Mouse (Mus musculus): ENCODE results near the gene Csta1. TPM values are rescaled to one million over a fixed set of nuclear protein-coding genes. Genes with fewer than 3 reads are reported as not detected.
"Not testable (repeated sequence)": the region's sequence is repeated elsewhere in the genome, so short reads cannot be mapped to it uniquely, and the experiment has no call there.

Csta1 gene
- 0.19 TPM in 1 of 2 replicates, not detected in the other for polyA plus RNA-seq (2014; fragmentation: Nextera tagmentation; extraction: Ambion mirVana)

DNA sequence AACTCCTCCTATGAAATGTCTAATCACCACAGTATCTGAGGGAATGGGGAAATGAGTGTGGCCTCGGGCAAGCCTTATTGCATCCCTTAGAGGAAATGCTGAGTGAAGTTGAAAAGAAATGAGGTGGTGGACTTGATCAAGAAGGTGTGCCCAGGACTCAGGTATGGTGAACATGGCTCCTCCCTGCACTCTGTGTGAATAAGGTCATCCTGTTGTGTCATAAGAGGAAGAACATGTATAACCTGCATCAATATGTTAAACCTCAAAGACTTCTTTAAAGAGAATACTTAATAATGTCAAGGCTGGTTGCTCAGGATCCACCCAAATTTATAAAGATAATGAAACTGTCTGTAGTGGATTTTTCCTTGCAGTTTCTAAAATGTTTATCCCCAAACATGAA is at the start of gene Csta1:
Gene Csta1, minus strand, starts transcription at position 101 of the 400 bp plus-strand sequence.
- no peak for ATAC-seq (ENCODE audit: low read depth)
- H3K9ac ChIP-seq (replicated peaks; ENCODE audit: low read depth, low read length) = no peak within 1 kb of the TSS
- no peaks in the 10 kb centered on the region for H3K36me3 ChIP-seq (ENCODE audit: control insufficient read depth, insufficient read depth, low read length)
- H3K27ac ChIP-seq (ENCODE audit: low read depth, low read length) = no peak within 1 kb of the TSS
- H3K9me3 ChIP-seq (ENCODE audit: control insufficient read depth, low read length) = no peaks in the 10 kb centered on the region
- H3K4me1 ChIP-seq (ENCODE audit: control insufficient read depth, insufficient read depth, low read length) = no peaks in the 10 kb centered on the region
- WGBS = 78% methylated on average over 1 of the region's 1 CpGs
- no peak within 1 kb of the TSS for H3K4me3 ChIP-seq (ENCODE audit: low read depth, low read length)
- no peaks in the 10 kb centered on the region for H3K27me3 ChIP-seq (ENCODE audit: control insufficient read depth, insufficient read depth, low read length)
- no peak within 1 kb of the TSS for H3K4me2 ChIP-seq (ENCODE audit: low read depth, low read length)

DNA sequence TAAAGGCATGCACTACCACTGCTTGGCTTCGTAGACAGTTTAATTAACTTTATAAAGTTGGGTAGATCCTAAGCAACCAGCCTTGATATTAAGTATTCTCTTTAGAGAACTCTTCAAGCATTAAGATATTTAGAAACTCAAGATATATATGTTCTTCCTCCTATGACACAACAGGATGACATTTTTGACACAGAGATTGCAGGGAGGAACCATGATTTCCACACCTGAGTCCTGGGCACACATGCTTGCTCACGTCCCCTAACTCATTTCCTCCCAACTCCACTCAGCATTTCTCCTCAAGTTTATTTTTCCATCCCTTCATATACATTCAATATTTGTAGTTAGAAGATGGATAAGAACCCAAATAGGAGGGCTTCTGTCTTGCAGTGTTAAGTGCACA is 48.9 kb upstream of the Csta1 start:
- no peaks in the 10 kb centered on the region for H3K9me3 ChIP-seq (ENCODE audit: control insufficient read depth, low read length)
- no peak overlapping the region for H3K27ac ChIP-seq (ENCODE audit: low read depth, low read length)
- no peaks in the 10 kb centered on the region for H3K36me3 ChIP-seq (ENCODE audit: control insufficient read depth, insufficient read depth, low read length)
- no peak overlapping the region for H3K4me3 ChIP-seq (ENCODE audit: low read depth, low read length)
- H3K4me1 ChIP-seq (ENCODE audit: control insufficient read depth, insufficient read depth, low read length) = no peaks in the 10 kb centered on the region
- H3K27me3 ChIP-seq (ENCODE audit: control insufficient read depth, insufficient read depth, low read length) = no peaks in the 10 kb centered on the region
- no peak overlapping the region for H3K4me2 ChIP-seq (ENCODE audit: low read depth, low read length)
- H3K9ac ChIP-seq (replicated peaks; ENCODE audit: low read depth, low read length) = no peak overlapping the region
- WGBS = 92% methylated on average over 2 of the region's 2 CpGs
- no peak for ATAC-seq (ENCODE audit: low read depth)

DNA sequence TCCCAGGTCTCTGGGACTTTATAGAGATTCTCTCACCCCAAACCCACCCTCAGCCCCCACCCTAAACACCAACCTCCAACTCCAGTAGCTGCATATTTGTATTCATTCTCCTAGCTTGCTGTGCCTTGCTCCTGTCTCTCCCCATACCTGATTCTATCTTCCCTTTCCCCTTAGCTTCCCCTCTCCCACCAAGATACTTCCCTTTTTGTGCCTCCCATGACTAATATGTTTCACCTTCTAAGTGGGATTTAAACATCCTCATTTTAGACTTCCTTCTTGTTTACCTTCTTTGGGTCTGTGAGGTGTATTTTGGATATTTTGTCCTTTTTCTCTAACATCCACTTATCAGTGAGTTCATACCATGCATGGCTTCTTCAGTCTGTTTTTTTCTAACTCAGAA is 45.1 kb upstream of the Csta1 start:
- Histone ChIP-seq H3K9me3 (ENCODE audit: control insufficient read depth, low read length) (no peaks in the 10 kb centered on the region), H3K36me3 (ENCODE audit: control insufficient read depth, insufficient read depth, low read length) (no peaks in the 10 kb centered on the region), H3K4me2 (ENCODE audit: low read depth, low read length) (no peak overlapping the region), H3K27me3 (ENCODE audit: control insufficient read depth, insufficient read depth, low read length) (no peaks in the 10 kb centered on the region), H3K4me3 (ENCODE audit: low read depth, low read length) (no peak overlapping the region), H3K27ac (ENCODE audit: low read depth, low read length) (no peak overlapping the region), H3K4me1 (ENCODE audit: control insufficient read depth, insufficient read depth, low read length) (no peaks in the 10 kb centered on the region), H3K9ac (replicated peaks; ENCODE audit: low read depth, low read length) (no peak overlapping the region)
- no peak for ATAC-seq (ENCODE audit: low read depth)

DNA sequence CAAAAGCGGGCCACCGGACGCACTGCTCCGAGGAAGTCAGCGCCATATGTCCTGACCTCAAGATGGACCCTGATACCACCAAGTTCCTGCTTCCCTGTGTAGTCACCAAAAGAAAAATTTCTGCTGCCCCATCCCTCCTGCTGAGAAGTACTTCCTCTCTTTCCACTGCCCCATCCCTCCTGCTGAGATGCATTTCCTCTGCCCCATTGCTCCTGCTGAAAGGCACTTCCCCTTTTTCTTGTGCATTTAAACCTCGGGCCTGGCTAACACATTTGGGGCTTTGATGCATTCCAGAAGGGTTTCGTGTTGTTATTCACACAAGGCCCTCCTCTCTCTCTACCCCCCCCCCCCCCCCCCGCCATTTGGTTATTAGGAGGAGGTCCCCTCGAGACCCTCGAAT is 36.8 kb upstream of the Csta1 start:
- WGBS = 84% methylated on average over 9 of the region's 10 CpGs

DNA sequence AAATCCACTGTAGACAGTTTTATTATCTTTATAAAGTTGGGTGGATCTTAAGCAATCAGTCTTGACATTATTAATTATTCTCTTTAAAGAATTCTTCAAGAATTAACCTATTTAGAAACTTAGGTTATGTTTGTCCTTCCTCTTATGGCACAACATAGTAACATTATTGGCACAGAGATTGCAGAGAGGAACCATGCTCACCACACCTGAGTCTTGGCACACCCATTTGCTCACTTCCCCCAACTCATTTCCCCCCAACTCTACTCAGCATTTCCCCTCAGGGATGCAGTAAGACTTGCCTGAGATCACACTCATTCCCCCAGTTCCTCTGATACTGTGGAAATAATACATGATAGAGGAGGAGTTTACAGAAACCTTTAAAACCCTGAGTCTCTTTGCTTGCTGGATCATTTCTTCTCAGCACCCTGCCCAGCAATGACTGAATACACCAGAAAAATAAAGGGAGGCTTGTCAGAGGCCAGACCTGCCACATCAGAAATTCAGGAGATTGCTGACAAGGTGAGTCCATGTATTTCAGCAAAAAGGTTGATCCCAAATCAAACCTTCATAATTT is 25.4 kb upstream of the Csta1 start, which contains the start of gene Stfa2l1:
Gene Stfa2l1, plus strand, starts transcription at position 410 of the 574 bp plus-strand sequence.
- no peak within 1 kb of the TSS for H3K4me3 ChIP-seq (ENCODE audit: low read depth, low read length)
- H3K27me3 ChIP-seq (ENCODE audit: control insufficient read depth, insufficient read depth, low read length) = no peaks in the 10 kb centered on the region
- no peaks in the 10 kb centered on the region for H3K4me1 ChIP-seq (ENCODE audit: control insufficient read depth, insufficient read depth, low read length)
- H3K36me3 ChIP-seq (ENCODE audit: control insufficient read depth, insufficient read depth, low read length) = no peaks in the 10 kb centered on the region
- ATAC-seq (ENCODE audit: low read depth) = no peak
- H3K9ac ChIP-seq (replicated peaks; ENCODE audit: low read depth, low read length) = no peak within 1 kb of the TSS
- no peaks in the 10 kb centered on the region for H3K9me3 ChIP-seq (ENCODE audit: control insufficient read depth, low read length)
- H3K4me2 ChIP-seq (ENCODE audit: low read depth, low read length) = no peak within 1 kb of the TSS
- no peak within 1 kb of the TSS for H3K27ac ChIP-seq (ENCODE audit: low read depth, low read length)

More for the DNA sequence above, 36.8 kb upstream of the Csta1 start:
- H3K4me3 ChIP-seq (ENCODE audit: low read depth, low read length); H3K27ac ChIP-seq (ENCODE audit: low read depth, low read length); ATAC-seq (ENCODE audit: low read depth); H3K9ac ChIP-seq (replicated peaks; ENCODE audit: low read depth, low read length); H3K27me3 ChIP-seq (ENCODE audit: control insufficient read depth, insufficient read depth, low read length); H3K4me2 ChIP-seq (ENCODE audit: low read depth, low read length); H3K36me3 ChIP-seq (ENCODE audit: control insufficient read depth, insufficient read depth, low read length); H3K9me3 ChIP-seq (ENCODE audit: control insufficient read depth, low read length); H3K4me1 ChIP-seq (ENCODE audit: control insufficient read depth, insufficient read depth, low read length): not testable (repeated sequence)

DNA sequence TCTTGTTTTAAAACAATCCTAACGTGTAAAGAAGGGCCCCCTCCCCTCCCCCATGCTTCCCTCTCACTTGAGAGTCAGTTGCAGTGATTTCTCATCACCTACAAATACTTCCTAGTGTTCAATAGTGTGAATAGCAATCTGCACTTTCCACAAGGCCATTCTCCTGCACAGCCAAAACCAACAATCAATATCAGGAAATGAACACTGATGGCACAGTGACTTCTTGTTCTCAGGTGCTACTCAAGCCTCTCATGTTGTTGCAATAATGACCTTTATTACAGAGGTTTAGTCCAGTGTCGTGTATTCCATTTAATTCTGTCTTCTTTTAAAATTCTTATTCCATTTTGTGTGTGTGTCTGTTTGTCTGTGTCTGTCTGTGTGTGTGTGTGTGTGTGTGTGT is 7.2 kb upstream of the Csta1 start:
- ATAC-seq (ENCODE audit: low read depth) = no peak
- H3K27me3 ChIP-seq (ENCODE audit: control insufficient read depth, insufficient read depth, low read length) = no peaks in the 10 kb centered on the region
- no peak overlapping the region for H3K9ac ChIP-seq (replicated peaks; ENCODE audit: low read depth, low read length)
- no peak overlapping the region for H3K27ac ChIP-seq (ENCODE audit: low read depth, low read length)
- no peak overlapping the region for H3K4me3 ChIP-seq (ENCODE audit: low read depth, low read length)
- no peaks in the 10 kb centered on the region for H3K36me3 ChIP-seq (ENCODE audit: control insufficient read depth, insufficient read depth, low read length)
- H3K4me2 ChIP-seq (ENCODE audit: low read depth, low read length) = no peak overlapping the region
- H3K4me1 ChIP-seq (ENCODE audit: control insufficient read depth, insufficient read depth, low read length) = no peaks in the 10 kb centered on the region
- 71% methylated on average over 2 of the region's 2 CpGs for WGBS
- no peaks in the 10 kb centered on the region for H3K9me3 ChIP-seq (ENCODE audit: control insufficient read depth, low read length)

DNA sequence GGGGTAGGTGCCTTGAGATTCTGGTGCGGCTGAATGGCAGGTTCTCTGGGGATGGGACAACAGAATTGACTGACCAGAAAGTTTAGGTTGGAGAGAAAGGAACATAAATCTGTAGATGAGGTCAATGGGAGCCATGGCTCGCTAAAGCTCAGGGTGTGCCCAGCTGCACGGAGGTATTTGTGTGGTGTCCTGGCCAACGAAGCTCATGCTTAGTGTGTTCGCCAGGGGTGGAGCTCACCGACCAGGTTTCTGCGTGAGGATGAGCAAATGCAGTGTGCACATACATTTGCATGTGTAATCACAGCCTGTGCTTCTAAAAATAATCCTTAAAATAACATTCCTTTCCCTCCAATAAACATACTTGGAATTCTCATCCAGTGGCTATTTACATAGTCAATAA is 2.9 kb downstream of the Csta1 start:
- Histone ChIP-seq H3K4me1 (ENCODE audit: control insufficient read depth, insufficient read depth, low read length) (no peaks in the 10 kb centered on the region), H3K27ac (ENCODE audit: low read depth, low read length) (no peak overlapping the region)
- WGBS = 91% methylated on average over 7 of the region's 7 CpGs

DNA sequence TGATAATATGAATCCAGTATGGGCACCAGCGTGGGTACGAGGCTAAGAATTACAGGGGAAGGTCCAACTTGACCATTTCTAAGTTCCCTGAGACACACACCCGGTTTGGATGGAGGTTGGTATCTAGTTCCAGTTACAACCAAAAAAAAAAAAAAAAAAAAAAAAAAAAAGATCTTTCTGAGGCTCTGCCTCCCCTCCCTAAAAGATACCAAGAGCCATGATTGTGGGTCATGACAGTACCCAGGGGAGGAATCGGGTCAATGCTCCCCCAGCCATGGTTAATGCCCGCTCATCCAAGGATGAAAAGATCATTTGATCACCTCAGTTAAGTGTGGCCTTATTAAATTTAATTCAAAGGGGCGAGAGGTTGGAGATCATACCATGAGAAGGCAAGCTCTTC is 15.3 kb downstream of the Csta1 start:
- not testable (repeated sequence) for H3K4me1 ChIP-seq (ENCODE audit: control insufficient read depth, insufficient read depth, low read length); H3K9me3 ChIP-seq (ENCODE audit: control insufficient read depth, low read length); H3K36me3 ChIP-seq (ENCODE audit: control insufficient read depth, insufficient read depth, low read length); H3K4me3 ChIP-seq (ENCODE audit: low read depth, low read length); H3K9ac ChIP-seq (replicated peaks; ENCODE audit: low read depth, low read length); H3K4me2 ChIP-seq (ENCODE audit: low read depth, low read length); ATAC-seq (ENCODE audit: low read depth); H3K27me3 ChIP-seq (ENCODE audit: control insufficient read depth, insufficient read depth, low read length); H3K27ac ChIP-seq (ENCODE audit: low read depth, low read length)
- WGBS = 94% methylated on average over 6 of the region's 6 CpGs

More for the DNA sequence above, 2.9 kb downstream of the Csta1 start:
- Histone ChIP-seq H3K4me2 (ENCODE audit: low read depth, low read length) (no peak overlapping the region), H3K9me3 (ENCODE audit: control insufficient read depth, low read length) (no peaks in the 10 kb centered on the region), H3K36me3 (ENCODE audit: control insufficient read depth, insufficient read depth, low read length) (no peaks in the 10 kb centered on the region), H3K4me3 (ENCODE audit: low read depth, low read length) (no peak overlapping the region), H3K9ac (replicated peaks; ENCODE audit: low read depth, low read length) (no peak overlapping the region), H3K27me3 (ENCODE audit: control insufficient read depth, insufficient read depth, low read length) (no peaks in the 10 kb centered on the region)
- ATAC-seq (ENCODE audit: low read depth) = no peak

DNA sequence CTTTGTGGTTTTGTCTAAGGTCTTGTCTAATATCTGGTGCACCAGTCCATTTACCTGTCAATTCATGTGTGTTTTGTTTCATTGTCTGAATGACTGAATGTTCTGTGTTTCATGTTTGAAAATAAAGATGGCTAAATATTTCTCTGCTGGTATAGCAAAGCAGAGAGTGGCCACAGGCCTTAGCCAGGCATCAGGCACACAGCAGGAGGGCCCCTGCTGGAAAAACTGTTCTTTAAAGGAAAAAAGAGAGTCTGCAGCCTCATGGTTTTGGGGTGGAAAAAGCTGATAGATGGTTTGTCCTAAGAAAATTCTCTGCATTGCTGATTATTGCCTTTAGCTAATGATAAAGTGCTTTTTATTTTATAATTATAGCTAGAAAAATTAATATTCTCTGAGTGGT is 19.6 kb downstream of the Csta1 start:
- not testable (repeated sequence) for H3K27ac ChIP-seq (ENCODE audit: low read depth, low read length); H3K9ac ChIP-seq (replicated peaks; ENCODE audit: low read depth, low read length); H3K9me3 ChIP-seq (ENCODE audit: control insufficient read depth, low read length); H3K4me1 ChIP-seq (ENCODE audit: control insufficient read depth, insufficient read depth, low read length); H3K36me3 ChIP-seq (ENCODE audit: control insufficient read depth, insufficient read depth, low read length); H3K4me3 ChIP-seq (ENCODE audit: low read depth, low read length); ATAC-seq (ENCODE audit: low read depth); H3K27me3 ChIP-seq (ENCODE audit: control insufficient read depth, insufficient read depth, low read length); H3K4me2 ChIP-seq (ENCODE audit: low read depth, low read length)
